Mouse (Mus musculus): ENCODE measurements around the gene Gsk3b.
A peak's percentile ranks its signal among the peaks of the same experiment; 100 is the strongest.
"Not testable (repeated sequence)": the region's sequence is repeated elsewhere in the genome, so short reads cannot be mapped to it uniquely, and the experiment has no call there.

Gene Gsk3b

GRCm38 (mm10) chr16:38184657-38185269 lies 96.0 kb downstream of the Gsk3b start:
- DNase-seq (ENCODE audit: low read depth, low spot score) = no peak

- no peak for DNase-seq (ENCODE audit: low read depth, low spot score)
These were observed 101.2 kb downstream of the Gsk3b start for GRCm38 (mm10) chr16:38189952-38190351.

- DNase-seq (ENCODE audit: low read depth, low spot score) = no peak
These were observed 101.7 kb downstream of the Gsk3b start for GRCm38 (mm10) chr16:38190531-38190930.

- no peak for DNase-seq (ENCODE audit: low read depth, low spot score)
These were observed 102.7 kb downstream of the Gsk3b start for GRCm38 (mm10) chr16:38191460-38191859.

GRCm38 (mm10) chr16:38192640-38193039 lies 103.8 kb downstream of the Gsk3b start:
- no peak for DNase-seq (ENCODE audit: low read depth, low spot score)

- peak; percentile 63 for DNase-seq (ENCODE audit: low read depth, low spot score)
These were observed 108.5 kb downstream of the Gsk3b start for GRCm38 (mm10) chr16:38197299-38197698.

- DNase-seq (ENCODE audit: low read depth, low spot score) = no peak
These were observed 116.5 kb downstream of the Gsk3b start for GRCm38 (mm10) chr16:38205272-38205671.

- DNase-seq (ENCODE audit: low read depth, low spot score) = not testable (repeated sequence)
These were observed 133.7 kb downstream of the Gsk3b start for GRCm38 (mm10) chr16:38222491-38222890.

- DNase-seq (ENCODE audit: low read depth, low spot score) = no peak
These were observed 148.3 kb downstream of the Gsk3b start for GRCm38 (mm10) chr16:38236936-38237585.

- DNase-seq (ENCODE audit: low read depth, low spot score) = peak; percentile 70
These were observed 150.9 kb downstream of the Gsk3b start for GRCm38 (mm10) chr16:38239729-38240128.

- no peak for DNase-seq (ENCODE audit: low read depth, low spot score)
These were observed 151.4 kb downstream of the Gsk3b start for GRCm38 (mm10) chr16:38240167-38240566.

GRCm38 (mm10) chr16:38244111-38244510 lies 155.3 kb downstream of the Gsk3b start:
- DNase-seq (ENCODE audit: low read depth, low spot score) = no peak

- DNase-seq (ENCODE audit: low read depth, low spot score) = no peak
These were observed 156.6 kb downstream of the Gsk3b start for GRCm38 (mm10) chr16:38245379-38245778.

GRCm38 (mm10) chr16:38245849-38246585 lies 157.2 kb downstream of the Gsk3b start:
- no peak for DNase-seq (ENCODE audit: low read depth, low spot score)

- no peak for DNase-seq (ENCODE audit: low read depth, low spot score)
These were observed 159.6 kb downstream of the Gsk3b start for GRCm38 (mm10) chr16:38248331-38248961.

GRCm38 (mm10) chr16:38250467-38250866 lies 161.7 kb downstream of the Gsk3b start:
- no peak for DNase-seq (ENCODE audit: low read depth, low spot score)

- DNase-seq (ENCODE audit: low read depth, low spot score) = no peak
These were observed 165.2 kb downstream of the Gsk3b start for GRCm38 (mm10) chr16:38254001-38254400.

GRCm38 (mm10) chr16:38255107-38255506 lies 166.3 kb downstream of the Gsk3b start:
- no peak for DNase-seq (ENCODE audit: low read depth, low spot score)

GRCm38 (mm10) chr16:38255927-38256326 lies 167.1 kb downstream of the Gsk3b start:
- no peak for DNase-seq (ENCODE audit: low read depth, low spot score)

- DNase-seq (ENCODE audit: low read depth, low spot score) = no peak
These were observed 182.8 kb downstream of the Gsk3b start for GRCm38 (mm10) chr16:38271601-38272000.

GRCm38 (mm10) chr16:38272483-38272882 lies 183.7 kb downstream of the Gsk3b start:
- DNase-seq (ENCODE audit: low read depth, low spot score) = no peak

- no peak for DNase-seq (ENCODE audit: low read depth, low spot score)
These were observed 185.9 kb downstream of the Gsk3b start for GRCm38 (mm10) chr16:38274737-38275136.

All from CD4-positive helper T cell, adult 2 months (primary cell).